Mouse (Mus musculus): ENCODE data around the gene Sgcd.

Sgcd gene

DNA sequence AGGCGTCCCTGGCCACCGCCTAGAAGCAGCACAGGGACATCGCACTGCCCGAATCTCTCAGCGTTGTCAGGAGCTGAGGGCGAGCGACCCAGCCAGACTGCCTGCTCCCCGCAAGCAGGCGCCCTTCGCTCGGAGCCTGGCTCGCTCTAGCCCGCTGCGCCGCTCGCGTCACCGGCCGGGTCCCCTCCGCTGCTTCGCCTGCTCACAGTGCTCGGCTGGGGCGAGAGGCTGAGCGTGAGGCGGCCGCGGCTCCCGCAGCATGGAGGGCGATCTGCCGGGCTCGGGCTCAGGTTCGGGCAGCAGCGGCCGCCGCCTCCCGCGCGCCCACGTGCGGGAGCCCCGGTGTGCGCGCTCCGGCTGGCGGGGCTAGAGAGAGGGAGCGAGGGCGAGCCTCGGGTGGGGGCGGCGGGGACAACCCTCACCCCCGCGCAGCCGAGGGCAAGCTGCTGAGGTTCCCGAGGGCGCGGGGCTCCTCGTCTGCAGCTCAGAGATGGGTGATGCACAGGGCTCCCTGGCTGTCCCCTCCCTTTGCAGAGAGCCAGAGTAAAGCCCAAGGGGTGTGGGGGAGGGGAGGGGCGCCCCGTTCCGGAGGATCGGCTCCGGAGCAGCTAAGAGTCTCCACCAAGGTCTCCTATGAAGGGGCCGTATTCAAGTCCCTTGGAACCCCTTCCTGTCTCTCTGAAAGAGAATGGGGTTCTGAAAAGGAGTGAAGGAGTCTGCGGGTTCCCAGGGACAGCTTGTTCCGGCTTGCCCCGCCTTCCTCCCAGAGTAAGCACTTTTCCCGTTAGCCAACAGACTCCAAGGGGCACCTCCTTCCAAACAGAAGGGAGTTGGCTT, at the start of gene Sgcd:
TSS of gene Sgcd (minus strand) at position 273 of the 837 bp plus-strand sequence.
- no peak for DNase-seq

DNA sequence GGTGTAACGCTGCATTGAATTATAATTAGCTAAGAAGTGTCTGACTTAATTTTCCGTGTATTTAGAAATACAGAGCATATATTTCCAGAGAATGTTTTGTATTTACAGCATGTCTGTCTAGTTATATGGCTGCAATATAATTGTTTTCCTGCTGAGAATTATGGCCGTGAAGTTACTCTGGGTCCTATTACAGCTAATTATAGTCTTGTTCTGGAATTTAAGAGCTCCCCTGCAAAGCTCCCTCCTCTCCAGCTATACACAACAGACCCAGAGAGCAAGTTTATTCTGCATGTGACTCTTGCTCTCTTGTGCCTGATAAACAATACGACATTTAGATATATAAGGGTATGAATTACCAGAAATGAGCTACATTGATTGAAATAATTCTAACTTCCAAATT, 49.3 kb upstream of the Sgcd start:
- no peak for DNase-seq

DNA sequence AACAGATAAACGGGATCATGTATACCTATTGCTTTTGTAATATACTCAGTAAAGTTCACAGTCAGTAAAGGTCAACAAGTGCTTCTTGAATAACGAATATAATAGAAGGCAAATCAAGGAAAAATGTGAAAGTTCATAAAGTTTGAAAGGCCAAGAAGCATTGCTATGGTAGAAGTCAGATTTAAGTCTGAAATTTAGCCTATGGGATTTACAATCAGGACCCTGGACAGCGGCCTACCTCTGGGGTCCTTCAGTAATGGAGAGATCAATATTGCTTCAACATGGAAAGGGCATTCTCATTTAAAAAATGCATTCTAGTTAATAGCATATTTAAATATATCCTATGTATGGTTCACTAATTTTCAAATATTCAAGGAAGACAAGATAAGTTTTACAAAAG, 24.1 kb upstream of the Sgcd start:
- DNase-seq = no peak

DNA sequence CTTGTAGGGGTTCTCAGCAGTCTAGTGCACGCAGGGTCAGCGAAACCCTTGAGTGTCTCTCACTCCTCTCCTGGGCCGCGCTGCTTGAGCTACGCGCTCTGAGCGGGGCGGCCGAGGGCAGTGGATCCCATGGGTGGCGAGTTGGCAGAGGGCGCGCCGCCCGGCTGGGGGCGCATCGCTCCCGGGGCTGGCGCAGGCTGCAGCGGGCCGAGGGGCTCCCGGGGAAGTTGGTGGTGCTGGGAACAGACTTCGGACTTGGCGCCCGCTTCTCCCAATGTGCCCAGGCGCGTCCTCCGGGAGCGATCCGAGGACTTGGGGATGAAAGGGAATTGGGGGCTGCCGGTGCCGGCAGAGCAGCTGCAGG, 454 bp downstream of the Sgcd start:
- DNase-seq = no peak

DNA sequence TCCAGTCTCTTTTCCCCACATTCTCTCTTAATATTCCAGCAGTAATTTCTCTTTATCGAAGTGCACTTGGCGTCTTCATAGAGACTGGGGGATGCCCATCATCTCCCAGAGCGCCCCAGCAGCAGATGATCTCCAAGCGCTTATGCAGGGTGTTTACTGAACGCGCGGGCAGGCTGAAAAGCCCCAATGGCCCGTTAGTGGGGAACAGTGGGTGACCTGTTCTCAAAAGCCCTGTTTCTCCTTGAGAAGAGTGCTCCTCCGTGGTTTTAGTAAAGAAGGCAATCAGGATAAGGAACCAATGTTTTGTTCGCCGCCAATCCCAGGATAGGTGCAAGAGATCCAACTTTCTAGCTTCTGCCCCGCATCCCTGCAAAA, 889 bp downstream of the Sgcd start:
- no peak for DNase-seq

DNA sequence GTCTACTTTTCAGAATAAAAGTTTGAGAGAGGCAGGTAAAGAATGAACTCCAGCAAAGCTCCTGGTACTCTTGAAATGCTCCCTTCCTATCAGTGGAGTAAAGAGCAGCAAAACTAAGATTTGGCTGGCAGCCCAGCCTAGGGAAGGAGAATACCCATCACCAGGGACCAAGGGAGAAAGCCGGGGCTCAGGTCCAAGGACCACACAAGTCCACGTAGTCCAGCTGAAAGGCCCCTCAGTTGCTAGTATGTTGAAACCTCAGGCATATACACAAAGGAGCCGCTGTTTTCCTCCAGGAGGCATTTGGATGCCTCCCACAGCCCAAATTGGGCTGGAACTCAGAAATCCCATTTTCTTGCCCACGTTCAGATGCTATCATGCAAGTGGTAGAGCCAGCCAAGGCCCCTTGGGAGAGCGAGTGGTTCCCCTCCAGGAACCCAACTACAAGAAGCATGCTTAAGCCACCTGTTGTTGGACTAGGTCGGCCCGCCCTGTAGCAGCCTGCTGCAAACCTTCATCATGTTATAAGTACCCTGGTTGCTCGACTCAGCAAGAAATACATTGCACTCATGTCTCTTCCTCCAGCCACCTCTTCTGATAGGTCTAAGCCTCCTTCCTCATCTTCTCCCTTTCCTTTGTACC, 1.4 kb downstream of the Sgcd start:
- no peak for DNase-seq

DNA sequence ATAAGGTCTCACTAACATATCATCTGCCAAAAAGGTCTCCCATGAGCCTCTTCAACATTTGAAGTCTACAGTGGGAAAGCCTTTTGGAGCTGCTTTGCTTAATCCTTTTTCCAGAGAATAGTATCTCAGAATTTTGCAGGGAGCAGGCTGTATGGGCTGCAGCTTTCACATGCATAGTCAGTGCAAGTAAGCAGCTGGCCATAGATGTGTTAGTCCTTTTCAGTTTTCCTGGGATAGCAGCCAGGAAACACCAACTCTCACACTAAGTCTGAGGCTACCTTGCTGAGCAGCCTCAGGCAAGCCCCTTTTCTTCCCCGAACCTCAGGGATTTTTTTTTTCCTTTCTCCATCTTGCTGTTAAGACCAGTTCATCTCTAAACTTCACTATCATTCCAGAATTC, 6.6 kb downstream of the Sgcd start:
- DNase-seq = no peak

DNA sequence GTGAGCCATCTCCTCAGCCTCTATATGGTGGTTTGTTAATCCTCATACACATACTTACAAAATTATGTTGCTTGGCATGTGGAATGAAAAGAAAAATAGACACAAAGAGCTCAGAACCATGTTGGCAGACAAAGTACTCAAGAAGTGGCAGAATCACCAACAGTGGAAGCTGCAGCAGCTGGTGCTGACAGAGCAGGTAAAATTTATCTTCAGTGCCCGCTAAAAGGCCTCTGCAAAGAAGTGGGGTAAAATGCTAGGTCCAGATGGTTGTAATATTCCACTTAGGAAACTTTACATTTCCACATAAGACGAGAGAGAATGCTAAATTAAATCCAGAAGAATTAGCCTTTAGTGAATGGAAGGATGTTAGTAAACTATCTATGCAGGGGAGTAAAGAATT, 7.7 kb downstream of the Sgcd start:
- no peak for DNase-seq

DNA sequence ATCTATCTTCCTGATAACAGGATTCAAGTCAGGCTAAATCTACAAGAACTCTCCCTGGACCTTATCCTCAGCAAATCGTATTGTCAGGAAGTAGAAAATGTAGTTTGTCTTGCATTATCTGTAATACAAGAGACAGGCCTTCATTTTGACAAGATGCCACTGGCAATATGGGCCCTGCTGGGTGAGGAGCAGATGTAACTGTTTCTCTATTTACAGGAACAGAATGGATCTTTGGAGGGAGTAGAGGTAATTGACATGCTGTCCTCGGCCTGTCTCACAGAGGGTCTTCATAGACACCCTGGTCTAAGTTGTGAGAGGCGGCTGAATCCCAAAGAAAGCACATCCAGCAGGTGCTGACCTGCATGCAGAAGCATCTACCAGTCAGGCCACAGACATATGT, 35.5 kb downstream of the Sgcd start:
- no peak for DNase-seq

DNA sequence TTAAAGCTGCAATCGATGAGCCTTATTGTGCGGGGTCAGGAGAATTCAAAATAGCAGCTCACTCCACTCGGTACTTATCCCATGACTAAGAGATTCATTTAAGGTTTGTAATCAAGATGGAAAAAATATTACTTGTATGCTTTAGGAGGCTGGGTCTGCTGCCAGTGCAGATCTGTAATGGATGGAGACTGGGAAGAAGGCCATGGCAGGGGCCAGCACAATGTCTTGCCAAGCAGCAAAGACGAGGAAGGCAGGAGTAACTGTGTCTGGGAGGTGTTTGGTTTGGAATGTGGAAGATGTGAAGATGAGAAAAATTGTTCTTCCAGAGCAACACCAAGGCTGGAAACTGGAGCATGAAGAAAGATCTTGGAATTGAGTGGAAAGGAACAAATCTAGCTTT, 36.4 kb downstream of the Sgcd start:
- no peak for DNase-seq

DNA sequence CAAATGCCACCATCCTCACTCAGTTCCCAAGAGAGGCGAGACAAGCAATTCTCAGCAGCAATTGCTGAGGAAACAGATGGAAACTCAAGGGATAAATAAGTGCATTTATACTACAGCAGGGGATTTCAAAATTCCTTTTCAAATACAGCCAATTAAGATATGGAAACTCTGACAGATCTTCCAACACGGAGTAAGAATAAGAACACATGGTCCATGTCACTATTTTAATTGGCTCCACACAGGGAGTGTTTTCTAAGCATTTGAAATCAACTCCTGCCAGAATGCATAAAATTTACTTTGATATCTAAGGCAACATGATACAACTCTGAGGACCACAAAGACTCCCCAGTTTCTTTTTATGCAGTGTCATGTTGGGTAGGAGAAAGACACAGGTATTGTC, 49.0 kb downstream of the Sgcd start:
- no peak for DNase-seq

DNA sequence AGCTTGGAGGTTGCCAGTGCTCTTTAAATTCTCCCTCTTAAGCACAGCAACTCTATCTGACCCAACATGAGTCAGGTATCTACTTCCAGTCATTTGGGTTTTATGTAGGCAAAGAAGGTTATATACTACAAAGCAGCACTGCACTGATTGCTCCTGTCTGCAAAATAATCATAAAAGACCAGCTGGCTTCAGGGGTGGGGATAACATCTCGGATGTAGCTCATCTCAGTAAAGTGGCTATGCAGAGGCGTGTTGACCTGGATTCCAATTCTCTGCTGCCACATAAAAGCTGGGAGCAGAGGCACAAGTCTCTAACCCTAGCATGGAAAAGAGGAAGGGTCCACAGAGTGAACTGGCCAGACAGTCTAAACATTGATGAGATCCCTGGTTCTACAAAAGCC, 71.2 kb downstream of the Sgcd start:
- no peak for DNase-seq

DNA sequence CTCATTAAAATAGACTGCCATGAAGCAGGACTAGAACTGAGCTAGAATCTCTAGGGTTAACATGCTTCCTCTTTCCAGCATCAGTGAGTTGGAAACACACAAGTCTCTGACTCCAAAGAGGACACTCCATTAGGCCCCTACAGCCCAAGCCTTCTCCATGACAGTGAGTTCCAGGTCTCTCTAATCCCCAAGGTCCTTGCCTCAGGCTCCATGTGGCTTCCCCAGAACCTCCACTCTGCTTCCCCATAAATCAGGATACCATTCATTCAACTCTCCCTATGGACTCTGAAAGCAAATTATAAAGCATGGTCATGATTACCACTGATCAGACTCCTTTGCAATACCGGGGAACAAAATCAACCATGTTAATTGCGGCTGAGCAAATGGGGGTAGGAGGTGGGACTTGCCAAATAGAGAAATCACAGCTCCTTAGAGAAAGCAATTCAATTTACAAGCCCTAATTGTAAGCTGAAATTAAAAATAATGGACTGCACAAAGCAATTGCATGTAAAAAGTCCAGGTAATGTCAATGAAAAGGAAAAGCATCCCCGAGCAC, 97.1 kb downstream of the Sgcd start:
- DNase-seq = no peak

DNA sequence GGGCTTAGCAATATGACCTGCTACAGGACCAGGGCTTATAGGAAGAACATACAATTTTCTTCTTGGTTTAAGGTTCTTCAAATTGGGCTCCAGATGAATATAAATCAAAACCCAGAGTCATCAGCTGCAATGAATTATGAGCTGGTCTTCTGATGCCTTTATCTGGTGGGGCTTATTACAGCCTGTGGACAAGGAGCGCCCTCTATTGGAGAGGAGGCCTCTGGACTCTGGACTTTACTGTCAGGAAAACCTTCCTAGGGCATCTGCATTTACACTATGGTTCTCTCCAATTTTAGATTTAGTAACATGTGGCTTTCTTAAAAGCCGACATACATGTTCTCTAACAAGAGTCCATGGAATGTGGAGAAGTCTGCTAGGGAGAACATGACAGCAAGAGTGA, 98.5 kb downstream of the Sgcd start:
- no peak for DNase-seq

DNA sequence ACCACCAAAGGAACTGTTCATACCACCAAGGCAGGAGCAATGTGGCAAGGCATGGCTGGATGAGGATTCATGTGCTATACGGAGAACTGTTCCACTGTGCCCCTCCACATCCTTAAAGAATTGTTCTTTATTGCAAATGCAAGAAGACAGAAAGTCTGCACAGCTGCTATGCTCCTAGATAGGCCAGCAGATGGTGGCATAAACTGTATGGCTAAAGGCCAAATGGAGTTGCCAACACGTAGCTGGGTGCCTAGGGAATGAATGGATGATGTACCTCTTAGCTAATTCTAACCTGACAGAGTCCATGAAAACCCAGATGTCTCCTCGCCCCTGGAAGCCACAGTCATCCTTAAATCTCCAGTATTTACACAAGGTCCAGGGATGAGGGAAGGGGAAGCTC, 103.5 kb downstream of the Sgcd start:
- no peak for DNase-seq

DNA sequence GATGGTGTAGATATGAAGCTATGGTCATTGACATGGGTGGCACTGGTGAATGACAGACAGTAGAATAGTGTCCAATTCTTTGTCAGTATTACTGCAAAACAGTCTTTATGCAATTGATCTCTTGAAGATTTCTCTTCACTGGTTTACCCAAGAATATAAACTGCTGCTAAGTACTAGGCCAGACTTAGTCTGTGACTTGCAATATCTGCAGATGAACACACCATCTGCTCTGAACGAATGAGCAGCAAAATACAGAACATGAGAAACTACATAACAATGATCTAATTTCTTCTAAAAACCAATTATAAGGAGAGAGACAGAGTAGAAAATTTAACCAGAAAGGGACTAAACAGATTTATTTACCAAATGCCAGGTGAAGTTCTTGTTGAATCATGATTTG, 105.2 kb downstream of the Sgcd start:
- no peak for DNase-seq

DNA sequence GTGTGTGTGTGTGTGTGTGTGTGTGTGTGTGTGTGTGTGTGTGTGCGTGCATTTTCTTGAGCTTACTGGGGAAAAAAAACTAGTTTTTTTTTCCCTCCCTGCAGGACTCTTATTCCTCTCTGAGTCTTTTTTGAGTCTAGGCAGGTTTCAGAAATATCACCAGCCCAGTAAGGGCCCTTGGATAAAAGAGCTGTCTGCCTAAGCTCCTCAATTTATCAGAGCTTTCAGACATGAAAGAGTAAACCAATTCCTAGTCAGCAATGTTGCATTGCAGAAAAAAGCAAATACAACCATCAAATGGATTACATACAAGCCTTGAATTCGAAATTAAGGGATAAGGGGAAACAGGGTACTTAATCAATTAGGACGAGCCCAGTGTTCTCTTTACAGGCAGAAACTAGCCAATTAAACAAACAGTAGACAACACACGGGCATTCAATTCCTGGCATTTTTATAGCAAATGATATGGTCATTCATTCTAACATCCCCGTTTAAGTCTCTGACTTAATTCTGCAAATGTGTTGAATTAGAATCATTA, 112.1 kb downstream of the Sgcd start:
- DNase-seq = no peak

DNA sequence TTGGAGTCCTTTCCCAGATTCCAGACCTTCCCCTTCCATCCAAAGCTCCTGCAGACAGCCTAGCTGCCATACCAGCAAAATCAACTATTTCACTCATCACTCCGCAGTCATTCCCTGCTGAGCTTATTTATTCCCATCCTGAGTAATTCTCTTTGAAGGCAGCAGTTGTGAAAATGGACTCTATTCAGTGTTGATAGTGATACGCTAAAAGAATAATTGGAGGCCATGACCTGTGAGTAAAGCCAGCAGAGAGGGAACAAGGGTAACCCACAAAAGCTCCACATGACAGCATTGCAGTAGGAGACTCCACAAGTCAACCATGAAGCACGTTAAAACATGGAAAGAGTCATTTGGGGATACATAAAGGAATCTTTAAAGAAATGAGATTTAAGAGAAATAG, 142.9 kb downstream of the Sgcd start:
- DNase-seq = no peak

DNA sequence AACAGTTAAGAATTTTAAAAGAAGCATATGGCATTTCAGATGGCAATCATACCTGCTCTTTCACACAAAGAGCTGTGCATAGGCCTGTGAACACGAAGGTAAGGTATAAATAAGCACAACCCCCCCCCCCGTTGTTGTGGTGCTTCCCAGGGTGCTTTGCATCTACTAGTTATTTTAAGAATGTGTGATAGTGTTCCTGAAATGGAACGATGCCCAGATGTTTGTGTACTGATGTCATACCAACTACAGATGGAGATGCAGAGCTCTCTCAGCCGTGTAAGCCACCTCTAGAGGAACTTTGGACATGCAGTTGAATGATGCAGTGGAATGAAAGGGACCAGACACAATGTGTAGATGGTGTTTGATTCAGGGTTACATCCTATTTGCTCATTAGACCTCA, 155.5 kb downstream of the Sgcd start:
- DNase-seq = no peak

DNA sequence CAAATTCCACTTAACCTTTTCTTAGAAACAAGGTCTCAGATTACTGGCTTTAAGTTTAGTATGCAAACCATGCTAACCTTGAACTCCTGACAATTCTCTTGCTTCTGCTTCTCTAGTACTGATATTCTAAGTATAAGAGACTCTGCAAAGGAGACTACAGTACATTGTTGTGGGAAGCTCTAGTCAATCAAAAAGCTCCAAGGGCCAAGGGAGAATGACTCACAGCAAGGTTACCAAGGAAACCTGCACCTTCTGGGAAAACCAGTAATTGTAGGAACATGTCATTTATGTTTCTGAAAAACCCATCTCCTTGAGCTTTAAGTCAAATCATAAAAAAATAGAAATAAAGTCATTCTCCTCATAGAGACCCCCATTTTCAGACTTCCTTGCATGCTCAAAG, 178.5 kb downstream of the Sgcd start:
- DNase-seq = no peak

DNA sequence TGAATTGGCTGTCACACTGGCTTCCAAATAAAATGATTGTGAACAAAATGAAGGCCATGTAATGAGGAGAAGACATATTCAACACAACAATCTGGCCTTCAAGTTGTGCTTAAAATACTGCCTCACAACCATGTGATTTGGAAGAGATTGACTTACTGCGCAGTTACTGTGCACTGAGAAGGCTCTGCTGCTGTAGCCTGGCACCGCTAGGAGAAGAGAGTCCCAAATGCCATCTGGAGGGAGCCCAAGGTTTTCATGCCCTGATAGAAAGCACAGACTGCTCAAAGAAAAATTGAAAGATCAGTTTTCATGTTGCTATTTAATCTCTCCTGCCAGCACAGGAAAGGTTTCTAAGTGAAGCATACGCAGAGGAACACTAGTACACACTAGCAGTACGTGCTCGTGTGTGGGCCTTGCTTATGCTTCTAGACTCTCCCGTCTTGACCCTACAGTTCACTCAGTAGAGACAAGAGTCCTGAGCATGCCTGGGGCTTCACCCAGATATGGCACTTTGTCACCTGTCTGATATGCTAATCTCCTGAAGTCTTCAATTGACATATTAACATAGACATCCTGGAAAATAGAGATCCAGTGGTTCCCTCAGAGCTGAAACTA, 184.6 kb downstream of the Sgcd start:
- no peak for DNase-seq

DNA sequence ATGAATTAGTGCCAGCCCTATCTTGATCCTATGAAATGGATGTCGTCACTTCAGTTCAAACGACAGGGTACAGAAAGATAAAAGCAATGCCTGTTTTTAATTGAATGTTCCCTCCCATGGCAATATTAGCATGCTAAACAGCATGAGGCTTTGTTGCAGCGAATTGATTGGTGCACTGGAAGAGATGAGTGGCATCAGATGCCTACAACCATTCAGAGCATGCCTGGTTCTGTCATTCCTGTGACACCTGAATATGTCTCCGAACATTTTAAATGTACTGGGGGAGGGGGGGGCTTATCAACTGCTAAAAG, 210.9 kb downstream of the Sgcd start:
- DNase-seq = no peak

DNA sequence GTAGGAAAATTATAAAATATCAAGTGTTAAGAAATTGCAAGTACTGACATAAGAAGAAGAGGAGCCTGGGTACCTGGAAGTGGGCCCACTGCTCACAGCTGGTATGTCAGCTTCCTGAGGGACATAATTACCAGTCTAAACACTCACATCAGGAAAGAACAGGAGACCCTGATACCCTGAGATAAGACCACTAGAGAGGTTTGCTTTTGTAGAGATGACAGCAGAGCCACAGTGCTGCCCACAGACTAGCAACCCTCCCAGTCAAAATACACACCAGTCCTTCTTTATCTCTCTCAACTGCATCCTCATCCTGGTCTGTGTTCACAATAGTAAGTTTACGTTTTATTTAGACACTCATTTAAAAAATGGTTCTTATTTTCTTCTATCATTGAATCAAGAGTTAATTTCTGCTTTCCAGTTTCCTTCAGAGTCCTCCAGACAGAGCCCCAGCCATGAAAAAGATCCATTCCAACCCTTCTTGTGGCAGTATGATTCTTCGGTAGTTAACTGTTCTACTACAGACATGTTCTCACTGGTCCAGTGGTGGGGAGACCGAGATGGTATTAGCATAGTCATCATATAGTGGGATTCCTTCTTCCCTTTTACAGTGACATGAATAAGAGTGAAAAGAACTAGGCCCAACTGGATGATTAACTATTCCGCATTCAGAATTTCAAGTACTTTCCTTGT, 211.4 kb downstream of the Sgcd start:
- no peak for DNase-seq

DNA sequence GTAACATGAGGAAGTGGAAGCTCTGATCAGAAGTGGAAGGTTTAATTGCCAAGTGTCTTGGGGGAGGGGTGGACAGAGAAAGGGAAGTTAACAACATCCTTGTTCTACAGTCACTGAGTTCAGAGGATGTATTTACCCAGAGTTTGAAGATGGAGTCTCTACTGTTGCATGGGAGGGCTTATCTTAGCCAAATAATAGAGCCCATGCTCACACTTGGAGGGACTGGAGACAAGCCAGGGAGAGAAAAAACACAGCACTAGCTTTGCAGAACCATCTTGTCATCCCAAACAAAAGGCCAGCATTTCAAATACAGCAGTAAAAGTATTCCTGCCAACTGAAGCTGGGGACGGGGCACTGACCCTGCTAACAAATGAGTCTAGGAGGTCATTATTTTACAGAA, 212.8 kb downstream of the Sgcd start:
- no peak for DNase-seq

All from cerebellum, adult 8-10 months (tissue).